Mouse (Mus musculus) right cerebral cortex, adult 2 months (tissue): Measurements from ENCODE around the gene Map2.

Source experiments
- DNase-seq, 2 experiments: peaks; one replicate each; pipeline ENCODE4 v3.0.0; 2021 to 2022; ENCODE audit warnings: low spot score in 2 of 2

The Map2 gene

DNA sequence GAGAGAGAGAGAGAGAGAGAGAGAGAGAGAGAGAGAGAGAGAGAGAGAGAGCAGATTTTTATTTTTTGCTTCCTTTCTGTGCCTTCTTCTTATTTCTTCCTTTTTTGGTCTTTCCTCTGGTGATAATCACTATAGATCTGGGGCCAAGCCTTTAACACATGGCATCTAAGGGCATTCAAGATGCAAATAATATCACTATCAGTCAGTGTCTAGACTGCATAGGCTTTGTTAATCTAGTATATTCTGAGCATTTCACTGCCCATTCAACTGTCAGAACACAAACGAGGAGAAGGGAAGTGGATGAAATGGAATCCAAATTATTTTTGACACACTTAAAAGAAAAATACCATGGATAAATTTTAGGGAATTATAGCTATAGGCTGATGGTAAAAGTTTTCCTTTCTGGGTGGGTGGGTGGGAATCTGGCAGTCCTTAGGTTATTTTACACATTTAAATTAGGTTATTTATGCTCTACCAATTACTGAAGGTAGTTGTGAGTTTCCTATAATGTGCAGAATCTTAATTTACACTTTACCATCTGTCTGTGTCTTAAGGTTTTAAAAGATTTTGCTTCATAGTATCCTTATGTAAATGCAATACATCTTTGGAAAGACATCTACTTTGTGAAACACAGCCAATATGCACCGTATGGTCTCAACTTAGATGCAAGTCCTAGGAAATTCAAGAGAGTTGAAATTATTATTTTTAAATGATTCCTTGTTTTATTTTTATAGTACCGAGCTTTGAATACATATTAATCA lies 117.2 kb downstream of the Map2 start:
- no peak for DNase-seq

GRCm38 (mm10) chr1:66299376-66299775 lies 124.3 kb downstream of the Map2 start:
- no peak for DNase-seq

GRCm38 (mm10) chr1:66320378-66321135 lies 145.5 kb downstream of the Map2 start:
- DNase-seq = no peak

- DNase-seq = no peak
Measured at GRCm38 (mm10) chr1:66321136-66321502, 146.0 kb downstream of the Map2 start.

GRCm38 (mm10) chr1:66321631-66322142 lies 146.6 kb downstream of the Map2 start:
- DNase-seq = peak; percentile 81 to 83

DNA sequence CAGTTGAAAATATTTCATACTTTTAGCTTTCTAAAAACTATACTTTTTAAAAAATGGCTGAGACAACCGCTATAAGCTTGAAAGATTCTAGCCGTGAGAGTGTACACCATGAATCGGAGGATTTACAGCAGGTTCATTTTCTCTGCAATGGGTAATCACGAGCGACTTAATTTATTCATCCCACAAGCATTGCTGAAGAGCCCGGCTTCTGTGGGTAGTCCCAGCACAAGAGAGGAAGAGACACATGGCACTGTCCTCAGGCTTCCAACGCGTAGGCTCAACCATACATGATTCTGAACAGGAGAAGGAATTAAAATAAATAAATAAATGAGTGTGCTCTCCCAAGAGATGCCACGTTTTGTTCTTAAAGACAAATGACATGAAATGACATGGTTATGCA lies 148.4 kb downstream of the Map2 start:
- DNase-seq = peak; percentile 60 to 63

- no peak for DNase-seq
Measured at GRCm38 (mm10) chr1:66324951-66325350, 149.9 kb downstream of the Map2 start.

DNA sequence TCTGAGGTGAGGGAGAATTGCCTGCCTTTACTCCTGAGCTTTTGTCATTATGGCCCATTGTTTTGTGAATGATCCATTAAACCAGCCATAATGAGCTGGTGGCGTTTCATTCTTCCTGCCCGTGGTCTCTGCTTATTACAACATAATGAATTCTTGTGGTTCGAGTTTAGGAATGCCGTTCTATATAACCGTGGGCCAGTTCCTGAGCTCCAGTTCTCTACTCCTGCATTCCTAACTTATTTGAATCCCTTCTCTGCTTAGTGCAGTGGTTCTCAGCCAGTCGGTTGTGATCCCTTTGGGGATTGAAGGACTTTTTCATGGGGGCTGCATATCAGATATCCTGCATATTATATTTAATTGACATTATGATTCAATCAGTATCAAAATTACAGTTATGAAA lies 153.9 kb downstream of the Map2 start:
- DNase-seq = no peak

DNA sequence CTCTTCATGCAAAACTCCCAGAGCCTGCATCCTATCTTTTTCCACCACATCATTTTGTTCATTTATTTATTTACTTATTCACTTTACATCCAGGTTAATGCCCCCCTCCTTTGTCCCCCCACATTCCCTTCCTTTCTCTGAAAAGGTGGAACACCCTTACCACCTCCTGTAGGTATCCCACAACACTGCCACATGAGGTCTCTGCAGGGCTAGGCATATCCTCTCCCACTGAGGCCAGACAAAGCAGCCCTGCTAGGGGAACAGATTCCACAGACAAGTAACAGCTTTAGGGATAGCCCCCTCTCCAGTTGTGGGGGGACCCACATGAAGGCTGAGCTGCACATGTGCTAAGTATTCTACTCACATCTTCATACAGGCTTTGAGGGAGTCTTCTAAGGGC lies 154.5 kb downstream of the Map2 start:
- no peak for DNase-seq

- no peak for DNase-seq
Measured at GRCm38 (mm10) chr1:66335724-66336284, 160.7 kb downstream of the Map2 start.

DNA sequence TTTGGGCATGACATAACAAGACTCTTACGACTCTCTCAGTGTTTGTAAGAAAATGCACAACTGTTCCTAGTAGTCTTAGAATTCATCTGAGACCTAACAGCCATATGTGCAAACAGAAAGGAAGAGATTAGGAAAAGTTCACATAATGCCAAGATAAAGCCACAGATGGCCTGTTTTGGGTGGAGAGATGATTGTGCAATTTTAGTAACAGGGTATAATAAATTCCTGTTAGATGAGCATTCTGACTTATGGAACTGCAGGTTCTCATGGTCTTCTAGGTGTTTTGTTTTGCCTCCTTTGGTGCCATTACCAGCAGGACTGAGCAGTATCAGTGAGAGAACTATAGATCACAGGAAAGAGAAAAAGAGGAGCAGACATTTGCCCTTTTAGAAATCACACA lies 164.1 kb downstream of the Map2 start:
- DNase-seq = no peak

GRCm38 (mm10) chr1:66348404-66349165 lies 173.5 kb downstream of the Map2 start:
- DNase-seq = no peak

DNA sequence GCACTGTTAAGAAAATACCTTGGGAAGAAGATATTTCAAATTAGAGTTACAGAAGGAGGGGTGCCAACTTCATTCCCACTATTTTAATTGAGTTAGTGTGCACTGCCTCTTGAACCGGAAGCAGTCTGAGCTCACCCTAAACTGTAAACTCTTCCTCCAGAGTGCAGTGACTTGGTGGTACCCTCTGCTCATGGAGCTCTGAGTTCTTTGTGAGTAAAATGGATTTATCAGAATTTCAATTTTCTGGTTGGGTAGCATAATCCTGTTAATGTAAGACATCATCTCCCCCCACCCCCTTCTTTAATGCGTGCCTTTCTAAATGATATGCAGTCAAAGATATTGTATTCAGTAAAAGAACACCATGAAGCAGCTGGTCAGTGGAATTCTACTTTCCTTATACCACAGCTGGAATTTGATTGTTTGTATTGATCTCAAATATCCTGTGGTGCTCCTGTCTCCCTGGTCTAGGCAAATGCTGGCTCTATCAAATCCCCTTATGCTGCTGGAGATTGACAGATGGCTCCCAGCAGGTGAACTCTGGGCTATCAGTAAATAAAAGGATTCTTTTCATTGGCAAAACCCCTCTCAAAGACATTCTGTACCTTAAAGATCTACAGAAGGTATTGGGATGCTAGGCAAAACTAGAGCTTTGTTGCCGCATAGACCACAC lies 174.2 kb downstream of the Map2 start:
- DNase-seq = no peak

- DNase-seq = no peak
Measured at GRCm38 (mm10) chr1:66351366-66351765, 176.3 kb downstream of the Map2 start.

GRCm38 (mm10) chr1:66361799-66362198 lies 186.7 kb downstream of the Map2 start:
- no peak for DNase-seq

DNA sequence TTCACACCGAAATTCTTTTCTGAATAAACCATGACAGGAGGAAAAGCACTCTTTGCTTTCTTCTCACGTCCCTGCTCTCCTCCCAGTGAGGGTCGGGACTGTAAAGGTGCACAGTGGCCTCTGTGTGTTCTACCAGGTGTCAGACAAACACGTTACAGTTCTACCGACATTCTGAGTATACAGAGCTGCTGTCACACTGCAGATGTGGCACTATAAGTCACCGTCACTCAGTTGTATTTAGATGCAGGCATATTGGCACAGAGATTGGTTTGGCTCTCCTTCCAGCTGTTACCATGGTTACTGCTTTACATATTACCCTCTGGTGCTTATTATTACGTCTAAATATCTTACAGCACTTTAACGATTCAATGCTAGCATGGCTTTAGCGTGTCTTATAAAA lies 188.2 kb downstream of the Map2 start:
- DNase-seq = no peak

DNA sequence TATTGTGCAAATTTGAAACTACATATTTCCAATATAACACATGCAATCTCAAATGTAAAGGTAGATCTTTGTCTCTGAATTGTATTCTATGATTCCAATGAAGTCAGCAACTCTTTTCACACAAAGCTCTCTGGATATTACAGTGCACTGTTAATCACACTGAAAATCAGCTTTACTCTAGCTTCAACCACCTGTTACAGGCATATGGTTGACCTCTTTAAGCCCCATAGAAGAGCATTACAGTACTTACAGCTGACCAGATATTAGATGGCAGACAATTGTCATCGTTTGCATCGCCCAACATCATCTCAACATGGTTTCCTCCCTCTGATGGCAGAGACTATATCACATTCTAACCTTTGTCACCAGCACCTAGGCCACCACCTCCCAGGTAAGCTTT lies 189.3 kb downstream of the Map2 start:
- no peak for DNase-seq

DNA sequence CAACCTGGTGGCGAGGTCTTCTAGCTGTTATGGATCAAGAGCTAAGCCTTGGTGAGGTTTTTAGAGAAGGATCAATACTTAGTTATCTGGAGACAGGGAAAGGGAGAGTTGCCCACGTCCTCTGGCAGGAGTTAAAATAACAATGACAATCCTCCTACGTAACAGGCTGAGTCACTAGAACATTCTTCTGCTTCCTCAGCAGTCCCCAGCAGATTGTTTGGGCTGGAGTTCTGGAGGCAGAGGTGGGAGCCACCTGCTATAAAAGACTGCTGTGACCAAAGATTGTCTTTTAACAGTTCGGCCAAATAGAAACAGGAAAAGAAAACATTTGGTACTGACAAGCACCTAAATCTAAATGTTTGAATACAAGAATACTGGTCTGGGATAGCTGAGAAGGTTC lies 190.5 kb downstream of the Map2 start:
- DNase-seq = peak; percentile 59 to 63

- DNase-seq = no peak
Measured at GRCm38 (mm10) chr1:66369486-66369885, 194.4 kb downstream of the Map2 start.

GRCm38 (mm10) chr1:66371371-66371770 lies 196.3 kb downstream of the Map2 start:
- DNase-seq = no peak

DNA sequence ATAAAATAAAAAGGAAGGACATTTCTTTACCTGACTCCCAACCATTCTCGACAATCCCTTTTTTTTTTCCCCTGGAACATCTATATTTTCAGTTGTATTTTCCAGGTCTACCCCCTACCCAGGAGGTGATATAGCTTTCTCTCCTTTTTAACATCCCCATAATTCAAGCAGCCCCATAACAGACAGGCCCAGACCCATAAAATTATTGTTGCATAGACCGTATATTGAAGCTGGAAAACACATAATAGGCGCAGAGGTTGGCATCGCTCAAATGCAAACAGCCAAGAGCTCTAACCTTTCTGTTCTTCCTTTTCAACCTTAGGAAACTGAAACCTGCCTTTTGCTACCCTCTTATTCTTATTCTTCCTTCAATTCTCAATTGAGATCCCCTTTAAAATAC lies 211.2 kb downstream of the Map2 start:
- DNase-seq = no peak
